Mouse (Mus musculus): ENCODE results near the gene Ctnnbip1.

- TF ChIP-seq TCF12 (IDR thresholded peaks at IDR 0.05; ENCODE audit: insufficient read depth, poor library complexity, severe bottlenecking) (no peak), E2F4 (IDR thresholded peaks at IDR 0.05; ENCODE audit: insufficient read depth) (no peak), POLR2A (IDR thresholded peaks at IDR 0.05; ENCODE audit: insufficient read length, low read depth) (no peak), USF1 (IDR thresholded peaks at IDR 0.05; ENCODE audit: low read depth) (no peak), MYOD1 (IDR thresholded peaks at IDR 0.05; ENCODE audit: control insufficient read depth in 1 of 3, insufficient read length in 2 of 3, low read depth in 2 of 3) (no peak), POLR2AphosphoS2 (IDR thresholded peaks at IDR 0.05; ENCODE audit: insufficient read length, low read depth) (no peak), CEBPB (IDR thresholded peaks at IDR 0.05; ENCODE audit: insufficient read depth, poor library complexity, severe bottlenecking) (no peak), MAX (IDR thresholded peaks at IDR 0.05; ENCODE audit: low read depth) (no peak)
Measured at GRCm38 (mm10) chr4:149572446-149572845, 54.4 kb downstream of the Ctnnbip1 start.
